Mouse (Mus musculus) C2C12 (cell line): ENCODE results near the gene Tmem135. TPM values are rescaled to one million over a fixed set of nuclear protein-coding genes. Genes with fewer than 3 reads are reported as not detected.

ENCODE experiments used
- H3K27me3 ChIP-seq: one replicate; pipeline ENCODE4 v1.6.1; 2011; ENCODE audit not compliant: control insufficient read depth, insufficient read depth, insufficient read length
- H3K36me3 ChIP-seq: one replicate; pipeline ENCODE4 v1.6.1; 2011; ENCODE audit not compliant: control insufficient read depth, insufficient read depth
- H3K4me3 ChIP-seq: one replicate; pipeline ENCODE4 v1.5.1; 2011; ENCODE audit warnings: mild to moderate bottlenecking, control low read depth; ENCODE audit not compliant: poor library complexity, insufficient read depth, severe bottlenecking
- H3K79me2 ChIP-seq: one replicate; pipeline ENCODE4 v1.6.1; 2011; ENCODE audit not compliant: control insufficient read depth, insufficient read depth
- H3K79me3 ChIP-seq: one replicate; pipeline ENCODE4 v1.6.1; 2011; ENCODE audit warnings: low read depth, control low read depth
- H3ac ChIP-seq: one replicate; pipeline ENCODE3; 2011; ENCODE audit warnings: low read depth; ENCODE audit not compliant: control insufficient read depth, insufficient read length
- CEBPB ChIP-seq: IDR thresholded peaks from one replicate; pipeline ENCODE4 v1.6.1; 2011; ENCODE audit warnings: low read depth, mild to moderate bottlenecking, control low read depth, moderate library complexity
- CTCF ChIP-seq: IDR thresholded peaks from one replicate; pipeline ENCODE4 v1.5.1; 2011; ENCODE audit not compliant: control insufficient read depth, insufficient read depth, insufficient read length
- FOSL1 ChIP-seq: IDR thresholded peaks from one replicate; pipeline ENCODE4 v1.8.0; 2011; ENCODE audit warnings: mild to moderate bottlenecking, low read length; ENCODE audit not compliant: poor library complexity, insufficient read depth, severe bottlenecking
- MAX ChIP-seq: IDR thresholded peaks from one replicate; pipeline ENCODE4 v1.6.1; 2011; ENCODE audit warnings: mild to moderate bottlenecking, control low read depth
- MYOD1 ChIP-seq: IDR thresholded peaks from one replicate; pipeline ENCODE4 v1.6.1; 2011; ENCODE audit warnings: low read depth; ENCODE audit not compliant: control insufficient read depth, insufficient read length
- MYOG ChIP-seq: IDR thresholded peaks from one replicate; pipeline ENCODE4 v1.6.1; 2011; ENCODE audit not compliant: control insufficient read depth, insufficient read length; ENCODE audit errors: extremely low read depth
- USF1 ChIP-seq: IDR thresholded peaks from one replicate; pipeline ENCODE4 v1.6.1; 2011; ENCODE audit warnings: low read depth, mild to moderate bottlenecking, control low read depth, moderate library complexity
- polyA plus RNA-seq: library from polyadenylated mRNA; unstranded; fragments of >200 nt; fragmentation: generic; extraction: Trizol; gene quantifications from one replicate; pipeline ENCODE4 v1.2.1, GENCODE M21; 2012; ENCODE audit warnings: missing spikeins

The Tmem135 gene
- polyA plus RNA-seq, 1 experiment, result 4.5 TPM

- no peak overlapping the region for H3ac ChIP-seq
- H3K36me3 ChIP-seq, result no peaks in the 10 kb centered on the region
- TF ChIP-seq CEBPB, result no peak
- TF ChIP-seq FOSL1, result no peak
- no peak for TF ChIP-seq MYOG
- no peak for TF ChIP-seq MYOD1
- TF ChIP-seq MAX, result no peak
- H3K27me3 ChIP-seq, result peaks cover 4% of the 10 kb centered on the region
- H3K79me3 ChIP-seq, result no peaks in the 10 kb centered on the region
- H3K79me2 ChIP-seq, result no peaks in the 10 kb centered on the region
- no peak overlapping the region for H3K4me3 ChIP-seq
Measured at GRCm38 (mm10) chr7:89397837-89398534, 6.0 kb downstream of the Tmem135 start.

- Histone ChIP-seq H3K79me2 (no peaks in the 10 kb centered on the region), H3ac (no peak overlapping the region), H3K79me3 (no peaks in the 10 kb centered on the region), H3K27me3 (peaks cover 4% of the 10 kb centered on the region), H3K36me3 (no peaks in the 10 kb centered on the region), H3K4me3 (no peak overlapping the region)
- TF ChIP-seq MYOG (no peak), CTCF (no peak), CEBPB (no peak)
Measured at GRCm38 (mm10) chr7:89396386-89396785, 7.6 kb downstream of the Tmem135 start.

- Histone ChIP-seq H3K4me3 (no peak overlapping the region), H3K79me3 (no peaks in the 10 kb centered on the region)
Measured at GRCm38 (mm10) chr7:89395399-89395798, 8.6 kb downstream of the Tmem135 start.

GRCm38 (mm10) chr7:89392825-89393224 is 11.2 kb downstream of the Tmem135 start:
- Histone ChIP-seq H3K79me2 (no peaks in the 10 kb centered on the region), H3K79me3 (no peaks in the 10 kb centered on the region), H3ac (no peak overlapping the region), H3K36me3 (no peaks in the 10 kb centered on the region), H3K27me3 (no peaks in the 10 kb centered on the region), H3K4me3 (no peak overlapping the region)
- TF ChIP-seq MAX (no peak), MYOD1 (no peak), FOSL1 (no peak), USF1 (no peak), CTCF (no peak), CEBPB (no peak), MYOG (no peak)

More at GRCm38 (mm10) chr7:89395399-89395798, 8.6 kb downstream of the Tmem135 start:
- no peaks in the 10 kb centered on the region for H3K36me3 ChIP-seq
- H3ac ChIP-seq, result no peak overlapping the region
- peaks cover 4% of the 10 kb centered on the region for H3K27me3 ChIP-seq
- no peaks in the 10 kb centered on the region for H3K79me2 ChIP-seq
- TF ChIP-seq USF1, result no peak
- no peak for TF ChIP-seq CTCF
- no peak for TF ChIP-seq MYOG
- no peak for TF ChIP-seq FOSL1
- TF ChIP-seq CEBPB, result no peak
- no peak for TF ChIP-seq MAX

- Histone ChIP-seq H3K36me3 (no peaks in the 10 kb centered on the region), H3K4me3 (no peak overlapping the region), H3K79me2 (no peaks in the 10 kb centered on the region), H3K27me3 (no peaks in the 10 kb centered on the region), H3K79me3 (no peaks in the 10 kb centered on the region), H3ac (no peak overlapping the region)
- no peak for TF ChIP-seq CTCF
- TF ChIP-seq MYOG, result no peak
- no peak for TF ChIP-seq FOSL1
- no peak for TF ChIP-seq USF1
- TF ChIP-seq MYOD1, result no peak
- TF ChIP-seq CEBPB, result no peak
- TF ChIP-seq MAX, result no peak
Measured at GRCm38 (mm10) chr7:89392388-89392787, 11.6 kb downstream of the Tmem135 start.

- no peaks in the 10 kb centered on the region for H3K79me2 ChIP-seq
- H3K27me3 ChIP-seq, result no peaks in the 10 kb centered on the region
- TF ChIP-seq USF1 (no peak), CEBPB (no peak), MYOG (no peak), FOSL1 (no peak), MAX (no peak), MYOD1 (no peak), CTCF (no peak)
- no peak overlapping the region for H3ac ChIP-seq
- no peak overlapping the region for H3K4me3 ChIP-seq
- H3K79me3 ChIP-seq, result no peaks in the 10 kb centered on the region
- no peaks in the 10 kb centered on the region for H3K36me3 ChIP-seq
Measured at GRCm38 (mm10) chr7:89391831-89392230, 12.2 kb downstream of the Tmem135 start.
